Mouse (Mus musculus): Measurements from ENCODE around the gene H3f3a. TPM values are rescaled to one million over a fixed set of nuclear protein-coding genes. Genes with fewer than 3 reads are reported as not detected.
"Not testable (repeated sequence)": the region's sequence is repeated elsewhere in the genome, so short reads cannot be mapped to it uniquely, and the experiment has no call there.

Gene H3f3a
- polyA plus RNA-seq, 1 experiment = 2,000 TPM

DNA sequence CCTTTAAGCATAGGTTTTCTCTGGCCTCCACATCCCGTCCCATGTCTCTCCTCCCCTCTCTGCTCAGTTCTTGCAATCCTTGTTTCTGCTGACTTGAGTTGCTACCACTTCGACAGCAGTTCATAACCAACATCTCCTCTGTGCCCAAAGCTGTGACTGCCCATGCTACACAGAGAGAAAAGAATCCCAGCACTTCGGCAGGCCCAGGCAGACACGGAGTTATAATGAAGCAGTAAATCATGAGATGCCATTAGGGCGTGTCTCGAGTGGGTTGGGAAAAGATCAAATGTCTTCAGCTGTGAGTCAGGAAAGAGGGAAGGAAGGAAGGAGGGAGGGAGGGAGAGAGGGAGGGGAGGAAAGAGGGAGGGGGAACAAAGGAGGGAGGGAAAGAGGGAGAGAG is 24.3 kb upstream of the H3f3a start:
- no peak for DNase-seq (ENCODE audit: low read depth)
- TF ChIP-seq POLR2A (IDR thresholded peaks at IDR 0.05; ENCODE audit: borderline replicate concordance, extremely low read depth, insufficient read depth, insufficient read length, poor library complexity, severe bottlenecking) (no peak), CTCF (IDR thresholded peaks at IDR 0.05; ENCODE audit: borderline replicate concordance, extremely low read depth, insufficient read depth, insufficient read length) (no peak)

DNA sequence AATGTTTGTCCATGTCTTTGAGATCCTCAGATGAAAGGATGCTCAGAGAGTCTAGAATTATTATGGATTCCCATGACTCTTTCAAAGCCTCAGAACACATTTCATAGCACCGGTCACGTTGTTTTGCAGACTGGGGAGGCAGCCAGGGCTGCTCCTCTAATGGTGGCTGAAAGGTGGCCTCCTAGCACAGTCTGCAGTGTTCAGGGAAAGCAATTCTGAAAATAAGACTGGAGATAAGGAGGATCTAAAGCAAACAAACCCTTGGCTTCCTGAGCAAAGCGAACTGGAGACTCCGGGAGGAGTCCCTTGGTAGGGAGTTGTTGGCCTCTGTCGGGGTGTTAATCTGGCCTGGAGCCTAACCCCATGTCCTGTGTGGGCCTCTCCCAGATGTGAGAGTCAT is 23.4 kb upstream of the H3f3a start:
- TF ChIP-seq CTCF (IDR thresholded peaks at IDR 0.05; ENCODE audit: borderline replicate concordance, extremely low read depth, insufficient read depth, insufficient read length) (no peak), POLR2A (IDR thresholded peaks at IDR 0.05; ENCODE audit: borderline replicate concordance, extremely low read depth, insufficient read depth, insufficient read length, poor library complexity, severe bottlenecking) (no peak)
- no peak for DNase-seq (ENCODE audit: low read depth)

DNA sequence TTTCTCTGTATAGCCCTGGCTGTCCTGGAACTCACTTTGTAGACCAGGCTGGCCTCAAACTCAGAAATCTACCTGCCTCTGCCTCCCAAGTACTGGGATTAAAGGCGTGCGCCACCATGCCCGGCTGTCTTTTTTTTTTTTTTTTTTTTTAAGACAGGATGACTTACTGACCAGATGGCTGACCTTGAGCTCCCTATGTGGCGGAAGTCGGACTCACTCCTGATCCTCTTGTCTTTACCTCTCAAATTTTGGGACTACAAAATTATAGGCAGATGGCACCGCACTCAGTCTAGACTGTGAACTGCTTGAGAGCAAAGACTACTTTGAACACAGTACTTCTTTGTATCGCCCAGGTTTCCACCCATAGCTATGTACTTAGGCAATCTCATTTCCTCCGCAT is 22.7 kb upstream of the H3f3a start:
- not testable (repeated sequence) for DNase-seq (ENCODE audit: low read depth)

DNA sequence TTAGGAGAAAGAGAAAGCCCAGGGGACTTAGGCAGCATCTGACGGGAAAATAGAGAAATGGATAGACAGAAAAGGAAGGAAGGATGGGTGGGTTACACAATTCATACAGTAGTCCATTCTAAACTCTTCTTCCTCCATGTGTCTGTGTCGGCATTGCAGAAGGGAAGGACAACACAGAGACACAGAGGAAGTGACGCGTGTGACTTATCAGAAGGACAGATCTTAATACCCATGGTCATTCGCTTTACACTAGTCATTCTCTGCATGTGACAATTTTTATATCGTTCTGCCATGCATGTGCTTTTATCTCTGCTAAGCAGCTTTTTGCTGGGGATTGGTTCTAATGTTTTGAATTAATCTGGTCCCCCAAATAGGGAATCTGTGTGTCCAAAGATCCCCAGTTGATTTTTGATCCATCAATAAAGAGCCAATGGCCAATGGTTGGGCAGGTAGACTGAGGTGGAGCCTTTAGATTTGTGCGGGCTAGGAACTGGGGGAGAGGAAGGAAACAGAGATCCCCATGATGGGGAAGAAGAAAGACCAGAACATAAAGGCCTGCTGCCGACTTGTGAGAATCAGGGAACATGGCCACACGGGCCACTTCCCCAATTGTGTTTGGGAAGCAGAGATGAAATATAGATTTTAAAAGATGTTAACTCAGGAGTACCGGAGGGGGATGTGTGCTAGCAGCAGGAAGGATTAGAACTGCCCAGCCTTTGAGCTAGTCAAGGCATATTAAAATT is 21.7 kb upstream of the H3f3a start:
- TF ChIP-seq POLR2A (IDR thresholded peaks at IDR 0.05; ENCODE audit: borderline replicate concordance, extremely low read depth, insufficient read depth, insufficient read length, poor library complexity, severe bottlenecking) = no peak
- no peak for TF ChIP-seq CTCF (IDR thresholded peaks at IDR 0.05; ENCODE audit: borderline replicate concordance, extremely low read depth, insufficient read depth, insufficient read length)
- no peak for DNase-seq (ENCODE audit: low read depth)

DNA sequence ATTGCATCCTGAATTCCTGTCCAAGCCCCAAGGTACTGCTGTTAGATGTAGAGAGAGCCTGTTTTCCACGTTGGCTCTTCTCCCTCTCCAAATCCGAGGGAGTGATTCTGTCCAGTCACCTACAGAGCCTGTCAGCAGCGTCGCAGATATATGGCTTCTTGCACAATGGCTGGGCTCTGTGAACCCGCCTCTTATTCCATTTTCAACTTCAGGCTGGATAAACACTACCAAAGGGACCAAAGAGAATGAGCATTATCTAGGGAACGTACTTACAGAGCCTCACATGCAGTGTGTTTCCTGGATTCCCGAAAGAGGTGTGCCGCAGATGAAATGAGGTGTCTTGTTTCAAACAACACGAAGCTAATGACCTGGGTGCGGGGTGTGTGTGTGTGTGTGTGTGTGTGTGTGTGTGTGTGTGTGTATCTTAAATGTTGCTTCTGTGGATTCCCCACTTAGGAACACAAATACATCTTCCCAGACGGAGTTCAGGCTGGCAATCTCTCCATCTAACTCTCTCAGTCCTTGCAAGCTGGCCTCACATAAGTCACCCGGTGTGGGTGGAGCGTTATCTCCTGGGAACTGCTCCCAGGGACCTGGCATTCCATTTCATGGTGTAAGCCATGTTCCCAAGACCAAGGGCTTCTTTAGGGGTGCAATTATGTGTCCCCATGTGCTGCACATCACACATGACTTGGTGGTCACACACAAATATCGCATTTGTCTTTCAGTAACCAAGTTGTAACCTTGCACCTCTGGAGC is 17.0 kb upstream of the H3f3a start:
- no peak for TF ChIP-seq POLR2A (IDR thresholded peaks at IDR 0.05; ENCODE audit: borderline replicate concordance, extremely low read depth, insufficient read depth, insufficient read length, poor library complexity, severe bottlenecking)
- TF ChIP-seq CTCF (IDR thresholded peaks at IDR 0.05; ENCODE audit: borderline replicate concordance, extremely low read depth, insufficient read depth, insufficient read length) = no peak
- no peak for DNase-seq (ENCODE audit: low read depth)

DNA sequence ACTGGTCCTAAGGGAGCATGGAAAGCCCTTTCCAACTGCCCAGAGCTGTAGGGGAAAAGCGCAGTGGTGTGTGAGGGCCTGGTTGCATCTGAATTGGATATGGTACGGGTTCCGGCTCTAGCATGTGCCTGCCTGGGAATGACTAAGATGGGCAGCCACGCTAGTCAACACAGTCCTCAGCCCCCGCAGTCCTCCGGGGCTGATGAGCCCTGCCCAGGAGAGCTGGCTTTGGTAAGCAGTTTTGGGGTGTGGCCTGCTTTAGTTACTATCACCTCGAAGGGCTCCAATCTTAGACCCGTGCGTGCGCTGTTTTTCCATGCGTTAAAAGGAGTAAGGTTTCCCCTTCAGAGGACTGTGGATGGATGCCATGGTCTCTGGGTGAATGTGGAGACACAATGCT is 16.4 kb upstream of the H3f3a start:
- TF ChIP-seq CTCF (IDR thresholded peaks at IDR 0.05; ENCODE audit: borderline replicate concordance, extremely low read depth, insufficient read depth, insufficient read length) (no peak), POLR2A (IDR thresholded peaks at IDR 0.05; ENCODE audit: borderline replicate concordance, extremely low read depth, insufficient read depth, insufficient read length, poor library complexity, severe bottlenecking) (no peak)
- DNase-seq (ENCODE audit: low read depth) = no peak

DNA sequence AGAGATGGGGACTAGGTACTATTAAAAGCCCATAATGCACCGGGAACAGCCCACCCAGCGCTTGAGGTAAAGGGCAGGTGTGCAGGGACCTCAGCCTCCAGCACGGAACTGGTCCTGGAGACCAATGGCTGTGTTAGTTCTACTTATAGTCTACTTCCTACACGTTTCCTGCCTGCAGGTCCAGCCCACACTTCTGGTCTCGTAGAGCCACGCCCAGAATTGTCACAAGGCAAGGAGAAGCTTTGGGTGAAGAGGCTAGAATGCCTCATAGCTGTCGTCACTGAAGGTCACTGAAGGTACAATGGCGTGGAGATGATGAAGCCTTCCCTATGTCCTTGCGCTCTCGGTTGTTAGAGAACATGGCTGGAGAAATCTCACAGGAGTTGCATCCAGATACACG is 16.0 kb upstream of the H3f3a start:
- DNase-seq (ENCODE audit: low read depth) = no peak
- no peak for TF ChIP-seq POLR2A (IDR thresholded peaks at IDR 0.05; ENCODE audit: borderline replicate concordance, extremely low read depth, insufficient read depth, insufficient read length, poor library complexity, severe bottlenecking)
- TF ChIP-seq CTCF (IDR thresholded peaks at IDR 0.05; ENCODE audit: borderline replicate concordance, extremely low read depth, insufficient read depth, insufficient read length) = no peak

DNA sequence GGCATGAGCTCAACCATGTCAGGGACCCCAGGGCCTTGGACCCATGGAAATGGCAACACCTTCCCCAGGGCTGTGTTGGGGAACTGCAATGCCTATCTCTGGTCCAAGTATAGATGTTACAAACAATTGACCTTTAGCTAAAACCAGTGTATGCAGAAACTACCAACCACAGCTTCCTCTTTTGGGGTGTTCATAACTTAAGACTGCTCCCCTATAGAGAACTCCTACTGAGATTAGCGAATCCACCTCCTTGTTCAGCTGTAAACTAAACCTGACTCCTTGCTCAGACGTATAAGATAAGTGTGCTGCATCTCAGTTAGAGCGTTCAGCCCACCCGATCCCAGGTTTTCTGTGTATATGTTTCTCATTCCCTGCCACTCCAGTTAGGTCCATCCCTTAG is 12.9 kb upstream of the H3f3a start:
- no peak for TF ChIP-seq CTCF (IDR thresholded peaks at IDR 0.05; ENCODE audit: borderline replicate concordance, extremely low read depth, insufficient read depth, insufficient read length)
- TF ChIP-seq POLR2A (IDR thresholded peaks at IDR 0.05; ENCODE audit: borderline replicate concordance, extremely low read depth, insufficient read depth, insufficient read length, poor library complexity, severe bottlenecking) = no peak
- no peak for DNase-seq (ENCODE audit: low read depth)

DNA sequence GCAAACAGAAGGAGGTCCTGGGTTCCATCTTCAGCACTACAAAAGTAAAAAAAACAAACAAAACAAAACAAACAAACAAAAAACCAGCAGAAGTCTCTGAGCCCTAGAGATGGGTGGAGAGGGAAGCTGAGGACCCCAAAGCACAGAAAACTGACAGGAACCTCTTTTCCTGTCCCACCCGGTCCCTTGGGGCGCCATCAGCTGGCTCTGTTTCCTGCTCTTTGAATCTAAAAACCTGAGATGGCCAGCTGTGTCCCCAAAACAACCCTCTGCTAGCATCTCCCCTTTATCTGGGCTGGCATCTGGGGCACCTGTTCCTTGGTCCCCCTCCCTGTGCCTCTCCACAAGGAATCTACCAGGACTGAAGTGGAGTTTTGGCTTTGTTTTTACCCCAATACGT is 11.0 kb upstream of the H3f3a start:
- DNase-seq (ENCODE audit: low read depth) = no peak
- TF ChIP-seq CTCF (IDR thresholded peaks at IDR 0.05; ENCODE audit: borderline replicate concordance, extremely low read depth, insufficient read depth, insufficient read length) (no peak), POLR2A (IDR thresholded peaks at IDR 0.05; ENCODE audit: borderline replicate concordance, extremely low read depth, insufficient read depth, insufficient read length, poor library complexity, severe bottlenecking) (no peak)

DNA sequence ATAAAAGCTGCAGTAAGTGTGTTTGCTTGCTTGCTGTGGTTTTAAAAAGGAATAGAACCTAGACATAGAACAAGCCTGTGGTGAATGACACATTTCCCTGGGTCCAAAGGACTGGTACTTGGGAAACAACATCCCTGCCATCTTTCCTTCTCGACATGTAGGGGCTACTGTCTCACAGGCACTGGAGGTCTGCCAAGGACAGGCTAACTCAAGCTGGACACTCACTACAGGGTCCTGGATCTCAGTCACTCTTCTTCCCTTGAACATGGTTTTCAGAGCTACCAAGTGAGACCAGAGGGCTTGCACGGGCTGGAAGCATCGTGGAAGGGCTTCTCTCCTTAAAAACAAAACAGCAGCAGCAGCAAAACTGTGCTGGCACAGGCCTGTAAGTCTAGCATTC is 10.0 kb upstream of the H3f3a start:
- TF ChIP-seq CTCF (IDR thresholded peaks at IDR 0.05; ENCODE audit: borderline replicate concordance, extremely low read depth, insufficient read depth, insufficient read length) (no peak), POLR2A (IDR thresholded peaks at IDR 0.05; ENCODE audit: borderline replicate concordance, extremely low read depth, insufficient read depth, insufficient read length, poor library complexity, severe bottlenecking) (no peak)
- no peak for DNase-seq (ENCODE audit: low read depth)

DNA sequence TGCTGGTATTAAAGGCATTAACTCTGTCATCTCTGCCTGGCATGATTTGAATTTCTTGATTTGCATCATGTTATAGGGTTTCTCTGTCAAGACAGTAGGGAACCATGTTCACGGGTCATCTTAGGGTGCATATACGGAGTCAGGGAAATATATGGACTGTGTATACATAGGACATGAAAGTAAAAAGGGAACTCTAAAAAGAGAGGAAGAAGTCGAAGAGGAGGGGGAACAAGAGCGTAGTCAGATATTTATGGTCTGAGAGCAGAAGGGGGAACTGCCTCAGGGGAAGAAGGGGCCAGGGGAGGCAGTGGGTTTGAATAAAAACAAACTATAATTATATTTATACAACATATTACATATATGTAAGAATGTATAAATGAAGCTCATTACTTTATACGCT is 8.5 kb upstream of the H3f3a start:
- no peak for TF ChIP-seq POLR2A (IDR thresholded peaks at IDR 0.05; ENCODE audit: borderline replicate concordance, extremely low read depth, insufficient read depth, insufficient read length, poor library complexity, severe bottlenecking)
- no peak for TF ChIP-seq CTCF (IDR thresholded peaks at IDR 0.05; ENCODE audit: borderline replicate concordance, extremely low read depth, insufficient read depth, insufficient read length)
- no peak for DNase-seq (ENCODE audit: low read depth)

DNA sequence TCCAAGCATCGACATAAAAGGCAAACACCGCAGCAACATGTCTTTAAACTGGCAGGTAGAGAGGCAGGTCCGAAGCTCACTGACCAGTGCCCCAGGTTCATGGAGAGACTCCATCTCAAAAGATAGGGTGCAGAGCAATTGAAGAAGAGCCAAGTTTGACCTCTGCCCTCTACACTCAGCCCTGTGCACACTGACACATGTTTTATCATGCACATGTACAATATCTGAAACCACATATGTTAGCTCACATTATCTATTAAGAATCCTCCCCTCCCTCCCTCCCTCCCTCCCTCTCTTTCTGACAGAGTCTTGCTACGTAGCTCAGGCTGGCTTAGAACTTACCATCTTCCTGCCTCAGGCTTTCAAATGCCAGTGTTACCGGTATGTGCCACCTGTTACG is 7.4 kb upstream of the H3f3a start:
- no peak for DNase-seq (ENCODE audit: low read depth)
- no peak for TF ChIP-seq POLR2A (IDR thresholded peaks at IDR 0.05; ENCODE audit: borderline replicate concordance, extremely low read depth, insufficient read depth, insufficient read length, poor library complexity, severe bottlenecking)
- TF ChIP-seq CTCF (IDR thresholded peaks at IDR 0.05; ENCODE audit: borderline replicate concordance, extremely low read depth, insufficient read depth, insufficient read length) = no peak
